Mouse (Mus musculus) erythroblast, embryonic 14.5 days (primary cell): ENCODE data around the gene Gimap8.

Experiments
- GATA1 ChIP-seq: IDR thresholded peaks from 2 replicates; pipeline ENCODE4 v1.6.1; 2012; ENCODE audit warnings: low read length, inconsistent platforms, mixed read lengths
- TAL1 ChIP-seq: IDR thresholded peaks from 3 replicates; pipeline ENCODE4 v1.6.1; 2012; ENCODE audit warnings: low read length, inconsistent platforms, mixed read lengths

GRCm38 (mm10) chr6:48658721-48659120 lies 11.7 kb downstream of the Gimap8 start:
- TF ChIP-seq GATA1 (no peak), TAL1 (no peak)
